Mouse (Mus musculus) layer of hippocampus, adult 18-20 months (tissue): ENCODE data around the gene Gtf2f1. TPM values are rescaled to one million over a fixed set of nuclear protein-coding genes. Genes with fewer than 3 reads are reported as not detected.

Experiments used
- DNase-seq, 2 experiments: peaks; one replicate each; pipeline ENCODE4 v3.0.0; 2022; ENCODE audit warnings: low spot score in 2 of 2
- total RNA-seq, 2 experiments: library from RNA; stranded (reverse); gene quantifications; 2 replicates each; pipeline ENCODE4 v1.2.3; 2021

Gene Gtf2f1
- total RNA-seq, 2 experiments from 2014 or later = 67.3 to 68.6 TPM

- DNase-seq = no peak
Measured at GRCm38 (mm10) chr17:56976531-56977390, 34.3 kb downstream of the Gtf2f1 start.

DNA sequence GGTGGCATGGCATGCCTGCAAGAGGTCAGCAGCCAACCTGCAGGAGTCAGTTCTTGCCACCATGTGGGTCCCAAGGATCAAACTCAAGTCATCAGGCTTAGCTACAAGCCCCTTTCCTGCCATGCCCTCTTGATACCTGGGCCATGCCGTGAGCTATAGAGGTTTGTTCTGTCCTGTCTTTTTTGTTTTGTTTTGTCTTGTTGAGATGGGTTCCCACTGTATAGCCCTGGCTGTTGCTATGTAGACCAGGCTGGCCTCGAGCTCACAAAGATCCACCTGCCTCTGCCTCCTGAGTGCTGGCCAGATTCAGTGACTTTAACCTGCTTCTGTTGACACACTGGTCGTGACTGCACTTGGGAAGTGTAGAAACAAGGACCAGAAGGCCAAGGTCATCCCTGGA lies 35.7 kb downstream of the Gtf2f1 start:
- DNase-seq = no peak

DNA sequence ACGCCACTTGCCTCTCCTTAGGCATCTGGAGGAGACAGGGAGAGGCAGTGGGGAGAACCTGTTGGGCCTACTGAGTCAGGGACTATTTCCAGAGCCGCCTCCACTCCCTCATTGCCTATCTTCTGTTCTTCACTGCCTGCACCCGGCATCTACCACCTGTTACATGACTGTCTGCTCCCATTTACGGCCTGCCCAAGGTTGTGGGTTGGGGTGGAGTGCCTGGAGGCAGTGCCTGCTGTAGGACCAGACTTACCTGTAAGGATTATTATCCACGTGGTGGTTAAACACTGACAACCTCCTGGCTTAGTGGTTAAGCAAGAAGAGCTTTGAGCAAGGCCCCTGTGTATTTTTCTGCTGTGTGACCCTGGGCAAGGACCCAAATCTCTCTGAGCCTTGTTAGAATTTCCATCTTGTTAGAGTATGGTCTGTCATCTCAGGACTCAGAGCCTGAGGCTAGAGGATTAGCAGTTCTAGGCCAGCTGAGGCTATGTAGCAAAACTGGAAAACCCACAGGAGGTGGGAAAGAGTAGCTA lies 36.3 kb downstream of the Gtf2f1 start:
- DNase-seq = no peak

DNA sequence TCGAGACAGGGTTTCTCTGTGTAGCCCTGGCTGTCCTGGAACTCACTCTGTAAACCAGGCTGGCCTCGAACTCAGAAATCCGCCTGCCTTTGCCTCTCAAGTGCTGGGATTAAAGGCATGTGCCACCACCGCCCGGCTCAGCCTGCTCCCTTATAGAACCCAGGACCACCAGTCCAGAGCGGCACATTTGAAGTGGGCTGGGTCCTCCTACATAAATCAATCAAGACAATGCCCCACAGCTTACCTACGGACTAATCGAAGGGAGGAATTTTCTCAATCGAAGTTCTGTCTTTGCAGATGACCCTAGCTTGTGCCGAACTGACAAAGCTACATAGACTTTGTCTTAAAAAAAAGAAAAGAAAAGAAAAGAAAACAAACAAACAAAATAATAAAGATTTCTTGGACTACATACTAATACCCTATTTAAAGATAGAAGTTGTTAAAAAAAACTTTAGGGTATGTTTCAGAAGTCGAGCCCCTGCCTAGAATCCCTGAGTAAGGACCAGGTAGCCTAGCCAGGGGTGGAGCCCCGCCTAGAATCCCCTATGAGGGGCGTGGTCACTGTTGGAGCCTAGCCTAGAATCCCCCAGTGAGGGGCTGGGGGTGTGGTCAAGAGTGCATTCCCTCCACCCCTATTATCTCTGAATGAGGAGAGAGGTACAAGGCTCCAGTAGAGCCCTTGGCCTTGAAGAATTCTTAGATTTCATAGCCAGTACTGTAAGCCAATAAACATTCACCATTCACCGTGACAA lies 37.0 kb downstream of the Gtf2f1 start:
- DNase-seq = no peak

GRCm38 (mm10) chr17:56970081-56970480 lies 41.0 kb downstream of the Gtf2f1 start:
- no peak for DNase-seq

DNA sequence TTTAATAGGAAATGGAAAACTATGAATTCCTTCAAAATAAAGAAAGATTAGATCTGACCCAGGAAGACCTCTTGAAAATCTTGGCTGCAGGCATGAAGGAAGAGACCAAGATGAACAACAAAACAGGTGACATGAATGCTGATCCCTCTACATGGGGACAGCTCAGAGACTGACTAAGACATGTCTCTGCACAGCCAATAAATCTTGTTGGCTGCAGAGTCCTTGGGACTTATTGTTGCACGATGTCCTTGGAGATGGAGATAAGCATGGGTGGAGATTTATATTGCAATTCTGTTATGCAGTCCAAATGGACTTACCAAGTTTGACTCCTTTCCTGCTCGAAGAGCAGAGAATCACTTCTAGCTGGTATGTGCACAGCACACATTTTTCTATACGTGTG lies 41.8 kb downstream of the Gtf2f1 start:
- no peak for DNase-seq

DNA sequence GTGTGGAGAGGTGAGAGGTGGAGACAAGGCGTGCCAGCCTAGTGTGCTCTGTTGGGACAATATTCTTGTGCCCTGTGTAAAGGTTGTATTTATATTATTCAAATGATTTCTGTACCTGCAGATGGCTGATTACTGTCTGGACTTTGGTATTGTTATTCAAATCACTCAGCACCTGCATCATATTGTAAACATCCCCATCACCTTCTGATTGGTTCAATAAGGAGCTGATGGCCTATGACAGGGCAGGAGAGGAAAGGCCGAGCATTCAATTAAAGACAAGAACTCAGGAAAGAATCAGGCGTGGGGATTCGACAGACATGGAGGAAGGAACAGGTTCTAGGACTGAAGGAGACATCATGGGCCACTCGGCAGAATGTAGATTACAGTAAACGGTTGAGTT lies 47.4 kb downstream of the Gtf2f1 start:
- DNase-seq = no peak

- DNase-seq = no peak
Measured at GRCm38 (mm10) chr17:56962642-56963405, 48.3 kb downstream of the Gtf2f1 start.

DNA sequence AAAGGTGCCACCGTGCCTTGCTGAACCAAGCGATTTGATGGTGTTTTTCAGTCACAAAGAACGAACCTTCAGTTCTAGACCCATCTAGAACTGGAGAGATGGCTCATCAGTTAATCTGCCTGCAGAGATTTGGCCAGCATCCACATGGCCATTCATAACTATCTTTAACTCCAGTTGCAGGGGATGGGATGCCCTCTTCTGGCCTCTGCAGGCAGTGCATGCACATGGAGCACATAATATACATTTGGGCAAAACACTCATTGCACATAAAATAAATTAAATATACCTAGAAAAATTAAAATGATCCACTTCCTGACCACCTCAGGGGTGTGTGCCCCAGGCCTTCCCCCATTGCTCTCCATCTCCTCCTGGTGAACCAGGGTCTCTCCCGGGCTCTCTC lies 49.2 kb downstream of the Gtf2f1 start:
- no peak for DNase-seq

GRCm38 (mm10) chr17:56958667-56959066 lies 52.4 kb downstream of the Gtf2f1 start:
- DNase-seq = no peak

- DNase-seq = no peak
Measured at GRCm38 (mm10) chr17:56957763-56958429, 53.2 kb downstream of the Gtf2f1 start.

- no peak for DNase-seq
Measured at GRCm38 (mm10) chr17:56954871-56955270, 56.2 kb downstream of the Gtf2f1 start.

Other genes with a start within 250 kb of the Gtf2f1 start
- gene Dus3l, start 246.5 kb downstream of the Gtf2f1 start, total RNA-seq = 10 to 100 TPM; 63.4 to 68.8 TPM
- 1 to 10 TPM in 1 of 2 experiments, under 1 TPM in 1; 0.99 to 1.2 TPM for gene Prr22, start 241.0 kb downstream of the Gtf2f1 start, total RNA-seq
- gene Rfx2, start 180.3 kb downstream of the Gtf2f1 start, total RNA-seq = 1 to 10 TPM; 4.8 to 5.7 TPM
- gene Acsbg2, start 136.8 kb downstream of the Gtf2f1 start, total RNA-seq = not detected
- under 1 TPM in 1 of 2 experiments, not detected in 1; 0.15 TPM for gene 1700061G19Rik, start 135.8 kb downstream of the Gtf2f1 start, total RNA-seq
- 10 to 100 TPM; 96.2 to 98.2 TPM for gene Mllt1, start 75.9 kb downstream of the Gtf2f1 start, total RNA-seq
- gene Acer1, start 29.2 kb downstream of the Gtf2f1 start, total RNA-seq = not detected
- 10 to 100 TPM; 68.6 to 75.6 TPM for gene Clpp, start 21.0 kb downstream of the Gtf2f1 start, total RNA-seq
- gene Alkbh7, start 13.9 kb downstream of the Gtf2f1 start, total RNA-seq = 10 to 100 TPM; 25.8 to 27.6 TPM
- not detected for gene Pspn, start 11.3 kb downstream of the Gtf2f1 start, total RNA-seq
- under 1 TPM; 0.37 to 0.38 TPM for gene Gm17949, start 181 bp upstream of the Gtf2f1 start, total RNA-seq
- gene Khsrp, start 20.2 kb upstream of the Gtf2f1 start, total RNA-seq = 100 to 1,000 TPM; 114 to 117 TPM
- gene Slc25a41, start 30.4 kb upstream of the Gtf2f1 start, total RNA-seq = not detected
- 1 to 10 TPM in 1 of 2 experiments, under 1 TPM in 1; 0.71 to 1.2 TPM for gene Crb3, start 47.8 kb upstream of the Gtf2f1 start, total RNA-seq
- gene Slc25a23, start 48.6 kb upstream of the Gtf2f1 start, total RNA-seq = 100 to 1,000 TPM; 374 to 393 TPM
- 1 to 10 TPM; 1.1 to 1.4 TPM for gene Dennd1c, start 67.2 kb upstream of the Gtf2f1 start, total RNA-seq
- 100 to 1,000 TPM; 515 to 565 TPM for gene Tubb4a, start 76.5 kb upstream of the Gtf2f1 start, total RNA-seq
- gene Tnfsf9, start 94.0 kb upstream of the Gtf2f1 start, total RNA-seq = 1 to 10 TPM; 1.0 to 1.2 TPM
- gene Cd70, start 138.5 kb upstream of the Gtf2f1 start, total RNA-seq = under 1 TPM in 1 of 2 experiments, not detected in 1; 0.40 TPM
- not detected for gene Tnfsf14, start 182.9 kb upstream of the Gtf2f1 start, total RNA-seq
- 1 to 10 TPM; 1.9 to 2.5 TPM for gene C3, start 216.8 kb upstream of the Gtf2f1 start, total RNA-seq
- 10 to 100 TPM; 26.7 to 27.1 TPM for gene Gpr108, start 237.2 kb upstream of the Gtf2f1 start, total RNA-seq
- gene Trip10, start 238.2 kb upstream of the Gtf2f1 start, total RNA-seq = 1 to 10 TPM; 7.5 to 9.9 TPM